Mouse (Mus musculus) heart, postnatal 0 days (tissue): ENCODE data around the gene Rbfox3. TPM values are rescaled to one million over a fixed set of nuclear protein-coding genes. Genes with fewer than 3 reads are reported as not detected.
"Not testable (repeated sequence)": the region's sequence is repeated elsewhere in the genome, so short reads cannot be mapped to it uniquely, and the experiment has no call there.

ENCODE experiments used
- ATAC-seq: fragments of 200-750 bp; cut with Nextera tagmentation; 2 replicates; pipeline ENCODE4 v1.8.0; 2017; ENCODE audit warnings: low read depth, moderate number of reproducible peaks, moderate library complexity; ENCODE audit not compliant: insufficient read depth
- DNase-seq: peaks from one replicate; pipeline ENCODE4 v3.0.0-alpha.2; 2016; ENCODE audit warnings: low spot score
- H3K27ac ChIP-seq: fragments of 300-500 bp; sonication (generic); 2 replicates; pipeline ENCODE4 v1.5.1; 2014; ENCODE audit warnings: low read depth, mild to moderate bottlenecking
- H3K27me3 ChIP-seq: fragments of 300-500 bp; sonication (generic); 2 replicates; pipeline ENCODE4 v1.6.1; 2014; ENCODE audit warnings: low read length, mixed read lengths; ENCODE audit not compliant: control insufficient read depth, insufficient read depth
- H3K36me3 ChIP-seq: fragments of 300-500 bp; sonication (generic); replicated peaks from 2 replicates; pipeline ENCODE4 v1.6.1; 2014; ENCODE audit warnings: low read length, mixed read lengths; ENCODE audit not compliant: control insufficient read depth, insufficient read depth
- H3K4me1 ChIP-seq: fragments of 300-500 bp; sonication (generic); 2 replicates; pipeline ENCODE4 v1.6.1; 2014; ENCODE audit warnings: antibody characterized with exemption; ENCODE audit not compliant: control insufficient read depth, insufficient read depth
- H3K4me2 ChIP-seq: fragments of 300-500 bp; sonication (generic); 2 replicates; pipeline ENCODE4 v1.6.1; 2014; ENCODE audit warnings: low read depth, mild to moderate bottlenecking, low read length, moderate library complexity
- H3K4me3 ChIP-seq: fragments of 300-500 bp; sonication (generic); 2 replicates; pipeline ENCODE4 v1.5.1; 2014; ENCODE audit warnings: low read depth, low read length
- H3K9ac ChIP-seq: fragments of 300-500 bp; sonication (generic); replicated peaks from 2 replicates; pipeline ENCODE4 v1.6.1; 2014; ENCODE audit warnings: low read depth, low read length, mixed read lengths
- H3K9me3 ChIP-seq: fragments of 300-500 bp; sonication (generic); replicated peaks from 2 replicates; pipeline ENCODE4 v1.6.1; 2016; ENCODE audit warnings: low read length; ENCODE audit not compliant: control insufficient read depth
- CTCF ChIP-seq: IDR thresholded peaks from 2 replicates; pipeline ENCODE4 v1.5.1; 2016; ENCODE audit warnings: antibody characterized with exemption, control low read depth, low read depth
- EP300 ChIP-seq: IDR thresholded peaks from 2 replicates; pipeline ENCODE4 v1.6.1; 2016; ENCODE audit warnings: antibody characterized with exemption, low read depth
- WGBS: fragments of 180-500 bp; shearing (Covaris S2); extraction: QIAGEN DNeasy Blood & Tissue Kit; methylation state at CpG from one replicate; pipeline ENCODE4 v1.1.7; 2014; 5-methylcytosine and 5-hydroxymethylcytosine counted together
- polyA plus RNA-seq: library from polyadenylated mRNA; unstranded; fragments of >200 nt; fragmentation: Nextera tagmentation; extraction: Ambion mirVana; gene quantifications from 2 replicates; pipeline ENCODE4 v1.2.1, GENCODE M21; 2015
- total RNA-seq: library from RNA; depleted of rRNA; stranded (reverse); fragments of >200 nt; gene quantifications from 2 replicates; pipeline ENCODE4 v1.2.3, GENCODE M21; 2014; ENCODE audit warnings: low replicate concordance

Gene Rbfox3
- total and polyA plus RNA-seq, 2 experiments from 2014 or later = 0.08 to 1.2 TPM

DNA sequence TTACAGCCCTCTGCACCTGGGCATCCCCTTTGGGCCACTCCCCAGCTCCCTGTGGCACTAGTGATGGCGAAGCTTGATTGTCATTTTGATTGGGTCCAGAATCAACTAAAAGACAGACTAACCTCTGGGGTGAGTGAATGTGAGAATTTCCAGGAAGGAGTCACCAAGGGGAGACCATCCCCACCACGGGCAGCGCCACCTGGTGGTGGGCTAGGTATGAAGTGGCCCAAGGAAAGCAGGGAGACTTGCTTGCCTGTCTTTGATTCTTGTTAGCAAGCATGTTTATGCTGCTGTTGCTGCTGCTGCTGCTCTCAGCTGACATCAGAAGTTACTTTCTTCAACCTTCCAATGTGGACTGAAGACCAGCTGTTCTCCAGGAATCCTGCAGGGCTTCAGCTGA, 135.6 kb downstream of the Rbfox3 start:
- H3K9ac ChIP-seq = no peak overlapping the region
- TF ChIP-seq EP300 (no peak), CTCF (peak; percentile 57)
- H3K27ac ChIP-seq = no peak overlapping the region
- H3K4me3 ChIP-seq = no peak overlapping the region
- no peak for ATAC-seq
- H3K4me1 ChIP-seq = no peaks in the 10 kb centered on the region
- H3K9me3 ChIP-seq = no peaks in the 10 kb centered on the region
- H3K36me3 ChIP-seq = no peaks in the 10 kb centered on the region
- H3K27me3 ChIP-seq = no peaks in the 10 kb centered on the region
- DNase-seq = no peak
- H3K4me2 ChIP-seq = no peak overlapping the region
- WGBS = 9% methylated on average over 3 of the region's 3 CpGs

- WGBS = 75% methylated on average over 2 of the region's 2 CpGs
- H3K36me3 ChIP-seq, H3K4me3 ChIP-seq, H3K27me3 ChIP-seq, H3K4me1 ChIP-seq, H3K27ac ChIP-seq, H3K9me3 ChIP-seq, H3K4me2 ChIP-seq, DNase-seq, H3K9ac ChIP-seq, ATAC-seq: not testable (repeated sequence)
Measured at GRCm38 (mm10) chr11:118774777-118775176, 136.6 kb downstream of the Rbfox3 start.

DNA sequence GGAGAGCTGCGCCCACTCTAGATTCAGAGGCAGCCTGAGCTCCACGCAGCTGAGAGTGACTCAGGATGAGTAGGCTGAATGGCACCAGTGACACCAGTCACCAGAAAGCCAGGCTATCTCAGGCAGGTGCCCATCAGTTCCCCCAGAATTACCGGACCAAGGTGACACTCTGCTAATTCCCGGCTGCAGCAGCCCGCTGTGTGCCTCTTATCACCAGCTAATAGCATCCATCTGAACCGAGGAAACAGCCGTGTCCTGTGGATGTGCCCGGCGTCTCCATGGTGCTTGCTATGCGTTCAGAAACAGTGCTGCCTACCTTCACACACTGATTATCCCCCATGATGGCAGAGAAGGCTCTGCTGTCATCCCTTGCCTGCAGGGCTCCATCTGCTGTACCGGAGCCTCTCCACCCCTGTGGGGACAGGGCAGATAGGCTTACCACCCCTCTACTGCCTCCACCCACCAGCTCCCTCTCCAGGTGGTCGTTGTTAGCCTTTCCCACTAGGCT, 138.3 kb downstream of the Rbfox3 start:
- DNase-seq = no peak
- no peak overlapping the region for H3K4me2 ChIP-seq
- H3K27me3 ChIP-seq = no peaks in the 10 kb centered on the region
- 31% methylated on average over 12 of the region's 12 CpGs for WGBS
- no peaks in the 10 kb centered on the region for H3K9me3 ChIP-seq
- TF ChIP-seq CTCF (no peak), EP300 (no peak)
- H3K9ac ChIP-seq = no peak overlapping the region
- H3K4me1 ChIP-seq = no peaks in the 10 kb centered on the region
- H3K36me3 ChIP-seq = no peaks in the 10 kb centered on the region
- no peak overlapping the region for H3K27ac ChIP-seq
- H3K4me3 ChIP-seq = no peak overlapping the region
- ATAC-seq = no peak

DNA sequence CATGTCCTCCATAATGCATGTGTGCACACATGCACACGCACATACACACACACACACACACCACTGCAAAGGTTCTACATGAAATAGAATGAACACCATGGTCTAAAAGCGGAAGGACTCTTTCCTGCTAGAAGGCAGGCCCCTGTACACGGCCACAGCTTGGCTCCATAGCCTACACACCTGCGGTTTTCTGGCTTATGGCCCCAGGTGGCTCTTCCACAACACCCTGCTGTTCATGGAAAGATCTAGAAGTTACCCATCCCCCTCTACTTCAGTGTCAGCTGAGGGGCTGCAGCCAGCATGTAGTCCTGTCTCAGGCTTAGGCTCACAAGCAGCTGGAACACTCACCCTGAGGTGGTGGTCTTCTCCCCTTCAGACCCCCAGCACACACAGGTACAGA, 140.0 kb downstream of the Rbfox3 start:
- WGBS = 79% methylated on average over 4 of the region's 4 CpGs
- Histone ChIP-seq H3K4me3 (no peak overlapping the region), H3K9me3 (no peaks in the 10 kb centered on the region), H3K9ac (no peak overlapping the region), H3K36me3 (no peaks in the 10 kb centered on the region), H3K27me3 (no peaks in the 10 kb centered on the region), H3K27ac (no peak overlapping the region), H3K4me1 (no peaks in the 10 kb centered on the region), H3K4me2 (no peak overlapping the region)
- no peak for TF ChIP-seq EP300
- TF ChIP-seq CTCF = no peak
- no peak for DNase-seq
- ATAC-seq = no peak

- Histone ChIP-seq H3K27me3 (no peaks in the 10 kb centered on the region), H3K9ac (no peak overlapping the region), H3K4me2 (no peak overlapping the region), H3K4me3 (no peak overlapping the region), H3K9me3 (no peaks in the 10 kb centered on the region), H3K27ac (no peak overlapping the region), H3K4me1 (no peaks in the 10 kb centered on the region), H3K36me3 (no peaks in the 10 kb centered on the region)
- 85% methylated on average over 6 of the region's 7 CpGs for WGBS
- DNase-seq (no peak), ATAC-seq (no peak)
- no peak for TF ChIP-seq EP300
- TF ChIP-seq CTCF = no peak
Measured at GRCm38 (mm10) chr11:118770789-118771188, 140.6 kb downstream of the Rbfox3 start.

GRCm38 (mm10) chr11:118769542-118769941, 141.9 kb downstream of the Rbfox3 start:
- Histone ChIP-seq H3K27ac (no peak overlapping the region), H3K9ac (no peak overlapping the region), H3K27me3 (no peaks in the 10 kb centered on the region), H3K4me1 (no peaks in the 10 kb centered on the region), H3K4me3 (no peak overlapping the region), H3K4me2 (no peak overlapping the region), H3K9me3 (no peaks in the 10 kb centered on the region), H3K36me3 (no peaks in the 10 kb centered on the region)
- WGBS = 47% methylated on average over 2 of the region's 2 CpGs
- TF ChIP-seq CTCF (no peak), EP300 (no peak)
- ATAC-seq = no peak
- no peak for DNase-seq
